Mouse (Mus musculus): ENCODE results near the gene Nid1.

Gene Nid1

DNA sequence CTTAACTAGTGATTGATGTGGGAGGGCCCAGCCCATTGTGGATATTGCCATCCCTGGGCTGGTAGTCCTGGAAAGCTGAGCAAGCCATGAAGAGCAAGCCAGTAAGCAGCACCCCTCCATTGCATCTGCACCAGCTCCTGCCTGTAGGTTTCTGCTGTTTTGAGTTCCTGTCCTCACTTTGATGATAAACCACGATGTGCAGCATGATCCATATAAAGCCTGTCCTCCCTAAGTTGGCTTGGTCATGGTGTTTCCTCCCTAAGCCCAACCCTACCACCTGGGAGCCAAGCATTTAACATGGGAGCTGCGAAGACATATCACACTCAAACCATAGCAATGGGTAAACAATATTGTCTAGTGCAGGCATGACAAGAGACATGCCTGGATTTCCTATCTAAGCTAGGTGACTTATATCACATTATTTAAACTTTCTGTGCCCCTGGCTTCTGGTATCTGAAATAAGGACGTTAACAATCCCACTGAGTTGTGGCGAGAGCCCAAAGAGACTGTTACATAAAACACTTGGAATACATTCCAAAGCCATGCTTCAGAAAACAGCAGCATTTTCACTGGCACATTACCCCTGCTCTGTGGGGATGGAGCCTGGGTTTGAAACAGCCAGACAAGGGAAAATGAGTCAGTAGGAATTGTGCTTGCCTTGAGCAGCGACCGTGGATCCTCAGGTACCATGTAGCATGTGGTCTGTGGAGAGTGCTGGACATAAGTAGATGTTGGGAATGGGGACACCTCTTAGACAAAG is 111.3 kb downstream of the Nid1 start:
- no peak for DNase-seq

- DNase-seq = no peak
These were observed 112.6 kb downstream of the Nid1 start for GRCm38 (mm10) chr13:13549687-13550660.

DNA sequence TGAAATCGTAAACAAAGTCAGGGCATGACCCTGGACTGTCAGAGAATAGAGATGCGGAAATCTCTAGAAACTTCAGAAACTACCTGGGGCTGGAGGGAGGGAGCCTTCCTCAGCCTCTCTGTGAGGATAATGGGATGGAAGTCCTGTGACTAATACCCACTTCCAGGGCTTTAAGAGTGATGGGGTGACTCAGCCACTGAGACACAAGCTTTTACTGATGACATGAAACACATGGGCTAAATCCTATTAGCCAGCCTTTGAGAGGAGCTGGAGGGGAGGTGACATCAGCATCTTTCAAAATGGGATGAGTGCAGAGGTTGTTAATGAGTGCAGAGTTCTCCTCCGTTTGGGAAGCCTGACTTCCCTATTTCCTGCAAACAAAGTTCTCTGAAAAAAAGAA is 114.7 kb downstream of the Nid1 start:
- DNase-seq = no peak

DNA sequence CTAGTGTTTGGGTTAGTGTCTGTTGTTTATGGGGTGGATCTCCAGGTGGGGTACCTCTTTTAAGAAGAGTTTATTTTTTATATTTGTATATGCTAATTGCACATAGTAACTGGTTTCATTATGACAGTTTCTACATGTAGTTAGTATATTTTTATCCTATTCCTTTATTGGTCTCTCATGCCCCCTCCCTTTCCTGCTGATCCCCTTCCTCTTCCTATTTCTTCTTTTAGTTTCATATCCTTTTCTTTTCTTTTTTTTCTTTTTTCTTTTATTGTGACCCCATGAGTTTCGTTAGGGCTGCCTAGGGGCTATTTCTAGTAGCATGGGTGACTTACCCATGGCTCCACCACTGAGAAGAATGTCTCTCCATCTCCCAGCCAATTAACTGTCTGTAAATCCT is 116.3 kb downstream of the Nid1 start:
- no peak for DNase-seq

DNA sequence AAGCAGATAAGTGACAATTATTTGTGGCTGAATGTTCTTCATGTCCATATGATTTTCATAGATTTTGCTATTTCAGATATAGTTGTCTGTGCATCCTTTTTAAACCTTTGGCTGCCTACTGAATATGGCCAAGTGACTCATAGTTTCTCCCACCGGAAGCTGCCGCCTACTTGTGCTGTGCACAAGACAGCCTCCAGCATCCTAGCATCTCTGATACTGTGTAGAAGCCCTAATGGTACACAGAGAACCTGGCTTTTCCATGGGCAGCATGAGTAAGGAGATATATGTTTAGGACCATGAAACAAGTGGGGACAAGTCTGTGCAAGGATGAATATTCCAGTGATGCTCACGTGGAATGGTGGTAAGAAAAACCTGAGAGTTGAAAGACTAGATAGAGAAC is 117.8 kb downstream of the Nid1 start:
- DNase-seq = no peak

DNA sequence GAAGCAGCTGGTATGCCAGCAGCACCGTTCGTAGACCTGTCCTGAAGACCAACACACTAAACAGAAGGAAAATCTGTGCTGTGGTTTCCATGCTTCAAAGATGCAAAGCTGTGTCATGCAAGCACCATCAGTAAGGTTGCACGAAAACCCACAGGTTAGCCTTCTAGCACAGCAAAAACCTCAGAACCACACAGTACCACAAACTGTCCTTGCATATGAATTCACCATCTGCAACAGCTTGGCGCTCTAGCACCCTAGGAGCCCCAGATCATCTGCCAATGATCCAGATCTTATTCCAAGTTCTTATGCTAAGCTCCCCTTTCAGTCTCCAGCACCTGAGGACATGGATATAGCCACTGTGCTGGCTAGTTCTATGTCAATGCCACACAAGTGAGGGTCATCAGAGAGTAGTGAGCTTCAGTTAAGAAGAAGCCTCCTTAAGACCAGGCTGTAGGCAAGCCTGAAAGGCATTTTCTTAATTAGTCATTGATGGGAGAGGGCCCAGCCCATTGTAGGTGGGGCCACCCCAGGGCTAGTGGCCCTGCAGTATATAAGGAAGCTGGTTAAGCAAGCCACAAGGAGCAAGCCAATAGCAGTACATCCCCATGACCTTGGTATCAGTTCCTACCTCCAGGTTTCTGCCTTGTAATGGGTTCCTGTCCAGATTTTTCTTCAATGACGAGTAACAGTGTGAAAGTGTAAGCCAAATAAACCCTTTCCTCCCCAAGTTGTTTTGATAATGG is 119.8 kb downstream of the Nid1 start:
- no peak for DNase-seq

DNA sequence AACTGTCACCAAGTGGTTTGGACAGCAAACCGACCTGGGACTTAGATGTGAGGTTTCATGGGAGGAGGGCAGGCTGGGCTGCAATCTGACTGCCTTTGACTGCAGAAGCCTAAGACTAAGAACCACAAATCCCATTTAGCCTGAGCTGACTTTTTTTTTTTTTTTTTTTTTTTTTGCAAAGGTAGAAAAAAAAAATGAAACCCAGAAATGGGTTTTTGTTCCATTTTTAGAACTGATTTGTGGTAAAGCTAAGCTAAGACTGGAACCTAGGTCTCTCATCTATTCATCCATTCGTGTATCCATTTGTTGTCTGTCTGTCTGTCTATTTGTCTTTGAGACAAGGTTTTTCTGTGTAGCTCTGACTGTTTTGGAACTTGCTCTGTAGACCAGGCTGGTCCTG is 120.9 kb downstream of the Nid1 start:
- no peak for DNase-seq

DNA sequence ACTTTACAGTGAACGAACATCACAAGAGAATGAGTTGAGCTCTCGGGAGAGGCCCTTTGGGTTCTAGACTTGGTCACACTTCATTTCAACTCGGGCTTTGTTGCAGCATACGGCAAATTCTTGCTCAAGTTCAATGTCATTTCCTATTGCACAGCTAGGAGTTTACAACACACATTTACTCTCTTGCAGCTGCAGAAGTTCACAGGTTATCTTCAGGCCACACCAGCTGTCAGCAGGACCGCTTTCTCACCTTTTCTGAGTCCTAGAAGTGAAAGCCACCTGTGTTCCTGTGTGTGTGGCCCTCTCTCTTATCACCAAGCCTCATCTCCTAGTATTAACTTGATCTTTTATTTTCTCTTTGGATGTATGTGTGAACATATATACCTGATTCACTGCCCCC is 121.5 kb downstream of the Nid1 start:
- no peak for DNase-seq
